Mouse (Mus musculus): ENCODE measurements around the gene Olfr1177-ps.

GRCm38 (mm10) chr2:88327115-88327514 lies 19.2 kb downstream of the Olfr1177-ps start, which contains the start of gene Olfr1175-ps:
- TF ChIP-seq CTCF (IDR thresholded peaks at IDR 0.05; ENCODE audit: low read depth) (no peak), EP300 (optimal IDR thresholded peaks at IDR 0.05) (no peak)
